Comparison of ENCODE assay signal across 14 mouse cellular contexts in the genomic region with DNA sequence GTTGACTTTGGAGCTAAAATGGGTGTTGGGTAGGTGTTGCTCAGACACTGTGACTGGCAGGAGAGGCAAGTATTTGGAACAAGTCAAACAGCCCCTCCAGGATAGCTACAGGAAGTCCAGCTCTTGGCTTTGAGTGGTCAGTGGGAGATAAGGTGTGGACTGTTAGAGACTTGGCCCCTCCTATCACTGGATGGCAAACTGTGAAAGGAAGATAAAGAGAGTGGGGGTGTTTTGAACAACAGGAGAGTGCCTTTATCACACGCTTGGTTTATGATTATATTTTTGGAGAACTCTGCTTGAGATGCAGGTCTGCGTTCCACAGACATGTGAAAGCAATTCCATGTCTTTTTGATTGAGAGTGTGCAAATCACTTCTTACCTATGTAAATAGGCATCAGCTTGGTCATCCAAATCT.
DNase-seq lines count a peak whose midpoint lies in the region; ATAC-seq and TF ChIP-seq lines count a peak whose summit lies in the region.
"Had no signal": no experiment of that assay in that cellular context is flagged by ENCODE, and none has a peak within 500 bp of the region (broad histone marks: within the 10 kb centered on the region; RNA-seq: fewer than 3 reads in every experiment).

No protein-coding gene starts in this region.

- intact Hi-C loops in heart, adult 2 months (cut with DNase I), result no loop called here
- intact Hi-C loops in left cerebral cortex, postnatal 4 days (cut with DNase I), result no loop called here
- intact Hi-C loops in left cerebral cortex, postnatal 14 days (cut with DNase I), result no loop called here

- H3K9ac ChIP-seq in heart, adult 2 months (ENCODE audit: low read depth, low read length), result no peak overlapping the region
- no peak overlapping the region for H3K9ac ChIP-seq in lung, postnatal 0 days (replicated peaks; ENCODE audit: low read depth)

- no peak for DNase-seq in heart, adult 2 months
- no peak for DNase-seq in heart, adult 9 months (ENCODE audit: low spot score in 2 of 2)
- DNase-seq in 416B (ENCODE audit: low read depth), result peak; percentile 93
- peak; percentile 78 for DNase-seq in lung, postnatal 0 days (ENCODE audit: low spot score)
- no peak for DNase-seq in left cerebral cortex, postnatal 4 days
- no peak for DNase-seq in layer of hippocampus, adult 8-10 months (ENCODE audit: low spot score in 2 of 2)
- no peak for DNase-seq in left cerebral cortex, postnatal 14 days (ENCODE audit: low spot score in 2 of 2)
- DNase-seq: B cell, adult 2 months; cerebellum, postnatal 36 days; gastrocnemius, postnatal 36 days; kidney, adult 18-20 months had no signal

- no peaks in the 10 kb centered on the region for H3K27me3 ChIP-seq in heart, adult 2 months (ENCODE audit: control insufficient read depth, insufficient read depth, low read length)
- no peaks in the 10 kb centered on the region for H3K27me3 ChIP-seq in lung, postnatal 0 days (replicated peaks; ENCODE audit: insufficient read depth, low read length)
- H3K27me3 ChIP-seq: Patski had no signal

- ATAC-seq in erythroid progenitor cell, adult 5-6 weeks (replicated peaks; ENCODE audit: low FRiP score, poor library complexity, severe bottlenecking), result peak; percentile 56
- peak; percentile 86 for ATAC-seq in lung, postnatal 0 days
- ATAC-seq: midbrain, embryonic 16.5 days; Patski had no signal

- H3K79me2 ChIP-seq in heart, adult 2 months (replicated peaks; ENCODE audit: control insufficient read depth, insufficient read depth, low read length), result peaks cover 6% of the 10 kb centered on the region

- peak overlapping the region; percentile 54; the same call in 1 of the 2 replicates for H3K27ac ChIP-seq in heart, adult 2 months
- H3K27ac ChIP-seq in lung, postnatal 0 days (ENCODE audit: low read length), result peak overlapping the region; percentile 57

- peaks cover 41% of the 10 kb centered on the region for H3K4me1 ChIP-seq in heart, adult 2 months (ENCODE audit: control insufficient read depth, insufficient read depth, low read length)
- peaks cover 45% of the 10 kb centered on the region; the same call in 1 of the 2 replicates for H3K4me1 ChIP-seq in lung, postnatal 0 days (ENCODE audit: insufficient read depth, low read depth, low read length)

- no peak for TF ChIP-seq POLR2A in heart, adult 2 months (IDR thresholded peaks at IDR 0.05; ENCODE audit: insufficient read depth, low read depth, low read length)

- H3K4me2 ChIP-seq in lung, postnatal 0 days (replicated peaks; ENCODE audit: low read depth, low read length), result no peak overlapping the region

- H3K4me3 ChIP-seq in heart, adult 2 months, result no peak overlapping the region
- H3K4me3 ChIP-seq in lung, postnatal 0 days (ENCODE audit: low read depth, low read length), result no peak overlapping the region

- no peak for TF ChIP-seq CTCF in heart, adult 2 months (IDR thresholded peaks at IDR 0.05)
- 0 out of 2 replicates have a peak, but pooled peaks have one; percentile 5 for TF ChIP-seq CTCF in lung, postnatal 0 days (IDR thresholded peaks at IDR 0.05)

- WGBS in heart, adult 2 months, result 51% methylated on average over 2 of the region's 2 CpGs
- 36% methylated on average over 2 of the region's 2 CpGs for WGBS in lung, postnatal 0 days

- H3K36me3 ChIP-seq in heart, adult 2 months (ENCODE audit: control insufficient read depth, insufficient read depth, low read length), result peaks cover 13% of the 10 kb centered on the region
- no peaks in the 10 kb centered on the region for H3K36me3 ChIP-seq in lung, postnatal 0 days (ENCODE audit: insufficient read depth, low read length)

- no peak for TF ChIP-seq EP300 in heart, adult 2 months (IDR thresholded peaks at IDR 0.05; ENCODE audit: insufficient read depth, low read depth, low read length)
- peak; percentile 74 for TF ChIP-seq EP300 in lung, postnatal 0 days (IDR thresholded peaks at IDR 0.05)

- no peaks in the 10 kb centered on the region for H3K9me3 ChIP-seq in lung, postnatal 0 days (ENCODE audit: low read length)

Comparison
In these comparisons a context has a peak if more than half of its experiments do, and no peak if none do; other contexts are left out.
1. DNase-seq: peak in 416B (single experiment) and lung, postnatal 0 days (single experiment); none in heart, adult 2 months (0 of 2), heart, adult 9 months (0 of 2), left cerebral cortex, postnatal 4 days (single experiment), layer of hippocampus, adult 8-10 months (0 of 2) and left cerebral cortex, postnatal 14 days (0 of 2).